Mouse (Mus musculus) MEL (cell line): ENCODE measurements around the gene Cttnbp2.

Experiments
- CTCF ChIP-seq, 3 experiments: IDR thresholded peaks in 2 of 3; conservative IDR thresholded peaks in 1 of 3; 2 replicates each; pipeline ENCODE4 v1.5.1; 2011 to 2012; ENCODE audit warnings: low read length in 3 of 3, low read depth in 2 of 3, mild to moderate bottlenecking in 2 of 3, improper control_type of control experiment in 1 of 3, inconsistent platforms in 1 of 3, mixed read lengths in 1 of 3, moderate library complexity in 1 of 3; ENCODE audit not compliant: control insufficient read depth in 1 of 3, insufficient read depth in 1 of 3, poor library complexity in 1 of 3, severe bottlenecking in 1 of 3
- E2F4 ChIP-seq: IDR thresholded peaks from 2 replicates; pipeline ENCODE4 v1.6.1; 2011; ENCODE audit warnings: low read depth, low read length, improper control_type of control experiment, borderline replicate concordance
- ELF1 ChIP-seq: IDR thresholded peaks from 2 replicates; pipeline ENCODE4 v1.6.1; 2014; ENCODE audit warnings: low read depth, mild to moderate bottlenecking, inconsistent platforms, low read length, improper control_type of control experiment, moderate library complexity
- EP300 ChIP-seq, 2 experiments: IDR thresholded peaks; 2 replicates each; pipeline ENCODE4 v1.6.1; 2011; ENCODE audit warnings: improper control_type of control experiment in 2 of 2, low read length in 2 of 2, low read depth in 1 of 2, mild to moderate bottlenecking in 1 of 2
- KAT2A ChIP-seq: conservative IDR thresholded peaks from 2 replicates; pipeline ENCODE4 v1.6.1; 2012; ENCODE audit warnings: low read depth, low read length, improper control_type of control experiment, inconsistent platforms
- MAFK ChIP-seq: IDR thresholded peaks from 2 replicates; pipeline ENCODE4 v1.6.1; 2011; ENCODE audit warnings: low read depth, mild to moderate bottlenecking, low read length, improper control_type of control experiment, borderline replicate concordance
- MAX ChIP-seq: IDR thresholded peaks from 2 replicates; pipeline ENCODE4 v1.6.1; 2011; ENCODE audit warnings: low read length, improper control_type of control experiment
- MEF2A ChIP-seq: IDR thresholded peaks from 2 replicates; pipeline ENCODE4 v1.6.1; 2014; ENCODE audit warnings: low read depth, mild to moderate bottlenecking, inconsistent platforms, low read length, improper control_type of control experiment; ENCODE audit not compliant: poor library complexity, insufficient replicate concordance, severe bottlenecking; ENCODE audit errors: extremely low read depth
- POLR2A ChIP-seq, 2 experiments: IDR thresholded peaks; 2 replicates each; pipeline ENCODE4 v1.6.1; 2011 to 2012; ENCODE audit warnings: low read length in 2 of 2, mild to moderate bottlenecking in 2 of 2, control low read depth in 1 of 2, improper control_type of control experiment in 1 of 2, low read depth in 1 of 2, moderate library complexity in 1 of 2; ENCODE audit not compliant: control insufficient read depth in 1 of 2, insufficient read depth in 1 of 2, poor library complexity in 1 of 2
- RAD21 ChIP-seq: IDR thresholded peaks from 2 replicates; pipeline ENCODE4 v1.6.1; 2011; ENCODE audit warnings: mild to moderate bottlenecking, low read depth, low read length, improper control_type of control experiment
- SIN3A ChIP-seq: IDR thresholded peaks from 2 replicates; pipeline ENCODE4 v1.6.1; 2012; ENCODE audit warnings: low read length, improper control_type of control experiment, inconsistent platforms
- TAL1 ChIP-seq: IDR thresholded peaks from 2 replicates; pipeline ENCODE4 v1.6.1; 2012; ENCODE audit warnings: mild to moderate bottlenecking, inconsistent platforms, low read length, moderate library complexity, mixed read lengths
- UBTF ChIP-seq: IDR thresholded peaks from 2 replicates; pipeline ENCODE4 v1.6.1; 2012; ENCODE audit warnings: low read depth, mild to moderate bottlenecking, inconsistent platforms, low read length, improper control_type of control experiment, moderate library complexity, borderline replicate concordance; ENCODE audit not compliant: insufficient read depth

DNA sequence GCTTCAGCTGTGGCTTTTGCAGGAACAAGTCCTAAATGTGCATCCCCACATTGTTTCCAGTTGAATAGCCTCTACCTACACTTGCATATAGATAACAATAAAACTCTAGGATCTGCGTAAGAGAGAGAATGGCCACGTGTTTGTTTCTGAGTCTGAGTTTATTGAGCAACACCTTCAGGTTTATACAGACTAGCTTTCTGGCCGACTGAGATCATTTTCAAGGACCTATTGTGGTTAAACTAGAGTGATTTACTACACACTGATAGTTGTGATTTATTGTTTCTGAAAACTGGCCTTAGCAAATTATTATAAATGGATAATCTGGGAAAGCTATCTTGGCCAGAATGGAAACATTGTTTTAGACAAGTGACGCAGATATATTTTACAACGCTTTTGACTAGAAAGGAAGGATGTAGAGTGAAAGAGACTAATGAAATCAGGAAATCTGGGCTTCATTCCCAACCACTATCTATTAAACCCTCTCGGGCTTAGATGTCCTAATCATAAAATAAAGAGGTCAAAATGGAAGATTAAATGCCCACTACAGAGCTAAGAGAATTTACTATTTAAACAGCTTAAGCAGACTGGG, 96.7 kb downstream of the Cttnbp2 start:
- TF ChIP-seq MAX (no peak), POLR2A (IDR thresholded peaks at IDR 0.05; ENCODE audit: control insufficient read depth in 1 of 2, insufficient read depth in 1 of 2, low read depth in 1 of 2, low read length in 2 of 2, poor library complexity in 1 of 2) (no peak), CTCF (IDR thresholded peaks at IDR 0.05 in 2 of 3, conservative IDR thresholded peaks at IDR 0.05 in 1 of 3; ENCODE audit: control insufficient read depth in 1 of 3, insufficient read depth in 1 of 3, low read depth in 2 of 3, low read length in 3 of 3, poor library complexity in 1 of 3, severe bottlenecking in 1 of 3) (no peak), ELF1 (no peak), UBTF (no peak), KAT2A (no peak), MEF2A (no peak), MAFK (no peak), E2F4 (no peak), SIN3A (no peak), EP300 (IDR thresholded peaks at IDR 0.05; ENCODE audit: low read depth in 1 of 2, low read length in 2 of 2) (no peak), TAL1 (no peak), RAD21 (no peak)
